Mouse (Mus musculus): Measurements from ENCODE around the gene Myo1d. TPM values are rescaled to one million over a fixed set of nuclear protein-coding genes. Genes with fewer than 3 reads are reported as not detected.

Gene Myo1d
- total and polyA plus RNA-seq, 3 experiments, result 15.9 to 81.1 (median 41.7) TPM

GRCm38 (mm10) chr11:80506483-80506882 is 273.3 kb downstream of the Myo1d start:
- Histone ChIP-seq H3K9ac (ENCODE audit: control insufficient read depth, low read depth, low read length, poor library complexity, severe bottlenecking) (no peak overlapping the region), H3K36me3 (ENCODE audit: control insufficient read depth in 1 of 2, insufficient read depth in 2 of 2, low read length in 2 of 2) (no peaks in the 10 kb centered on the region), H3K4me1 (ENCODE audit: control insufficient read depth in 1 of 2, insufficient read depth in 2 of 2, low read length in 2 of 2) (no peaks in the 10 kb centered on the region), H3K4me3 (ENCODE audit: control insufficient read depth in 1 of 2, insufficient read depth in 1 of 2, low read depth in 2 of 2, low read length in 2 of 2) (no peak overlapping the region), H3K79me2 (ENCODE audit: control insufficient read depth, insufficient read depth, low read length, poor library complexity) (no peaks in the 10 kb centered on the region), H3K27ac (ENCODE audit: control insufficient read depth, low read depth, low read length) (no peak overlapping the region), H3K27me3 (ENCODE audit: control insufficient read depth in 1 of 2, insufficient read depth in 2 of 2, low read length in 2 of 2) (no peaks in the 10 kb centered on the region), H3K9me3 (replicated peaks; ENCODE audit: insufficient read depth, low read length) (no peaks in the 10 kb centered on the region)
- DNase-seq (ENCODE audit: low read depth, low spot score), result no peak
- TF ChIP-seq EP300 (IDR thresholded peaks at IDR 0.05; ENCODE audit: low read depth in 1 of 2, low read length in 2 of 2) (no peak), GABPA (IDR thresholded peaks at IDR 0.05; ENCODE audit: low read depth, low read length) (no peak), ZKSCAN1 (IDR thresholded peaks at IDR 0.05; ENCODE audit: low read depth, low read length) (no peak), KAT2A (conservative IDR thresholded peaks at IDR 0.05; ENCODE audit: low read depth, low read length) (no peak), CTCF (IDR thresholded peaks at IDR 0.05 in 2 of 3, conservative IDR thresholded peaks at IDR 0.05 in 1 of 3; ENCODE audit: control insufficient read depth in 1 of 3, insufficient read depth in 1 of 3, low read depth in 2 of 3, low read length in 3 of 3, poor library complexity in 1 of 3, severe bottlenecking in 1 of 3) (0 out of 6 replicates have a peak, but pooled peaks of 1 of the 3 experiments have one; percentile 4)

GRCm38 (mm10) chr11:80505581-80505980 is 274.2 kb downstream of the Myo1d start:
- Histone ChIP-seq H3K27me3 (ENCODE audit: control insufficient read depth in 1 of 2, insufficient read depth in 2 of 2, low read length in 2 of 2) (no peaks in the 10 kb centered on the region), H3K79me2 (ENCODE audit: control insufficient read depth, insufficient read depth, low read length, poor library complexity) (no peaks in the 10 kb centered on the region), H3K9me3 (replicated peaks; ENCODE audit: insufficient read depth, low read length) (no peaks in the 10 kb centered on the region), H3K4me1 (ENCODE audit: control insufficient read depth in 1 of 2, insufficient read depth in 2 of 2, low read length in 2 of 2) (no peaks in the 10 kb centered on the region), H3K4me3 (ENCODE audit: control insufficient read depth in 1 of 2, insufficient read depth in 1 of 2, low read depth in 2 of 2, low read length in 2 of 2) (no peak overlapping the region), H3K36me3 (ENCODE audit: control insufficient read depth in 1 of 2, insufficient read depth in 2 of 2, low read length in 2 of 2) (no peaks in the 10 kb centered on the region), H3K27ac (ENCODE audit: control insufficient read depth, low read depth, low read length) (no peak overlapping the region), H3K9ac (ENCODE audit: control insufficient read depth, low read depth, low read length, poor library complexity, severe bottlenecking) (no peak overlapping the region)
- TF ChIP-seq MEF2A (IDR thresholded peaks at IDR 0.05; ENCODE audit: extremely low read depth, insufficient replicate concordance, low read depth, low read length, poor library complexity, severe bottlenecking) (no peak), USF2 (IDR thresholded peaks at IDR 0.05; ENCODE audit: borderline replicate concordance in 1 of 2, insufficient read depth in 1 of 2, low read depth in 1 of 2, low read length in 2 of 2) (no peak), SIN3A (IDR thresholded peaks at IDR 0.05; ENCODE audit: low read length) (no peak), NRF1 (IDR thresholded peaks at IDR 0.05; ENCODE audit: insufficient read depth, low read depth, low read length, poor library complexity, severe bottlenecking) (no peak), POLR2A (IDR thresholded peaks at IDR 0.05; ENCODE audit: control insufficient read depth in 1 of 2, insufficient read depth in 1 of 2, low read depth in 1 of 2, low read length in 2 of 2, poor library complexity in 1 of 2) (no peak), ETS1 (IDR thresholded peaks at IDR 0.05; ENCODE audit: low read depth, low read length) (no peak), ELF1 (IDR thresholded peaks at IDR 0.05; ENCODE audit: low read depth, low read length) (no peak), POLR2AphosphoS2 (IDR thresholded peaks at IDR 0.05; ENCODE audit: low read length) (no peak), RAD21 (IDR thresholded peaks at IDR 0.05; ENCODE audit: low read depth, low read length) (no peak), TCF12 (IDR thresholded peaks at IDR 0.05; ENCODE audit: low read depth, low read length) (no peak), KAT2A (conservative IDR thresholded peaks at IDR 0.05; ENCODE audit: low read depth, low read length) (no peak), NELFE (IDR thresholded peaks at IDR 0.05; ENCODE audit: low read depth, low read length) (no peak), BHLHE40 (IDR thresholded peaks at IDR 0.05; ENCODE audit: borderline replicate concordance, low read depth, low read length) (no peak), USF1 (IDR thresholded peaks at IDR 0.05; ENCODE audit: low read depth, low read length) (no peak), RCOR1 (IDR thresholded peaks at IDR 0.05; ENCODE audit: low read depth, low read length) (no peak), HCFC1 (IDR thresholded peaks at IDR 0.05; ENCODE audit: low read depth, low read length) (no peak), ZC3H11A (IDR thresholded peaks at IDR 0.05; ENCODE audit: low read depth, low read length) (no peak), TBP (IDR thresholded peaks at IDR 0.05; ENCODE audit: low read depth, low read length) (no peak)
- DNase-seq (ENCODE audit: low read depth, low spot score), result no peak

All from MEL (cell line).